In genomic region chr3:127199112-127199665, GRCm38 (mm10) we compare ENCODE assay signal across 12 mouse cellular contexts.
"Had no signal": no experiment of that assay in that cellular context is flagged by ENCODE, and none has a peak within 500 bp of the region (broad histone marks: within the 10 kb centered on the region; RNA-seq: fewer than 3 reads in every experiment).

No protein-coding gene starts in this region.

- H3K9ac ChIP-seq: liver, embryonic 15.5 days; midbrain, embryonic 13.5 days had no signal

- H3K4me1 ChIP-seq: limb, embryonic 10.5 days; liver, embryonic 15.5 days had no signal

- H3K36me3 ChIP-seq: limb, embryonic 10.5 days; liver, embryonic 15.5 days had no signal

- H3K27ac ChIP-seq: left cerebral cortex, adult 2 months; limb, embryonic 10.5 days; liver, embryonic 15.5 days; midbrain, embryonic 13.5 days had no signal

- DNase-seq: kidney, postnatal 25 days; lung, adult 2 months; lung, postnatal 36 days; spleen, adult 18-20 months; thymus, adult 18-20 months; thymus, postnatal 14 days had no signal

- H3K9me3 ChIP-seq: limb, embryonic 10.5 days; liver, embryonic 15.5 days; midbrain, embryonic 13.5 days had no signal

- H3K27me3 ChIP-seq: liver, embryonic 15.5 days; midbrain, embryonic 13.5 days had no signal

- H3K4me3 ChIP-seq: left cerebral cortex, adult 2 months; limb, embryonic 10.5 days; liver, embryonic 15.5 days; midbrain, embryonic 13.5 days had no signal

- H3K4me2 ChIP-seq: liver, embryonic 11.5 days; liver, embryonic 15.5 days; midbrain, embryonic 13.5 days had no signal

- ATAC-seq: lung, postnatal 0 days; midbrain, embryonic 13.5 days had no signal
